Mouse (Mus musculus) c-Kit-negative CD71-positive TER-119-positive erythroid progenitor cells, embryonic 14.5 days (primary cell): ENCODE measurements around the gene H2-Ob.

Source experiments
- DNase-seq: peaks from one replicate; pipeline ENCODE4 v3.0.0-alpha.2; 2013; ENCODE audit warnings: low read depth, low spot score

H2-Ob gene

GRCm38 (mm10) chr17:34240366-34240765 lies 1.7 kb downstream of the H2-Ob start:
- no peak for DNase-seq

- no peak for DNase-seq
These were observed 2.2 kb downstream of the H2-Ob start for GRCm38 (mm10) chr17:34240916-34241315.

GRCm38 (mm10) chr17:34244656-34245055 lies 6.0 kb downstream of the H2-Ob start:
- DNase-seq: no peak

GRCm38 (mm10) chr17:34247047-34247446 lies 8.3 kb downstream of the H2-Ob start:
- DNase-seq: no peak

GRCm38 (mm10) chr17:34248764-34249163 lies 10.1 kb downstream of the H2-Ob start:
- DNase-seq: no peak

GRCm38 (mm10) chr17:34249361-34249760 lies 10.7 kb downstream of the H2-Ob start:
- DNase-seq: no peak

- peak; percentile 4 for DNase-seq
These were observed 11.2 kb downstream of the H2-Ob start for GRCm38 (mm10) chr17:34249878-34250277.

- no peak for DNase-seq
These were observed 13.0 kb downstream of the H2-Ob start for GRCm38 (mm10) chr17:34251666-34252065.

GRCm38 (mm10) chr17:34256501-34256900 lies 17.8 kb downstream of the H2-Ob start:
- no peak for DNase-seq

- no peak for DNase-seq
These were observed 19.1 kb downstream of the H2-Ob start, which contains the start of gene H2-Ab1 for GRCm38 (mm10) chr17:34257594-34258375. Gene H2-Ab1 (plus strand): TSS chr17:34257689.

GRCm38 (mm10) chr17:34260551-34260950 lies 21.8 kb downstream of the H2-Ob start:
- no peak for DNase-seq

- no peak for DNase-seq
These were observed 22.8 kb downstream of the H2-Ob start for GRCm38 (mm10) chr17:34261502-34261901.

- DNase-seq: no peak
These were observed 24.4 kb downstream of the H2-Ob start for GRCm38 (mm10) chr17:34263068-34263467.

- no peak for DNase-seq
These were observed 25.2 kb downstream of the H2-Ob start for GRCm38 (mm10) chr17:34263811-34264371.

GRCm38 (mm10) chr17:34264452-34265351 lies 26.0 kb downstream of the H2-Ob start:
- DNase-seq: no peak

GRCm38 (mm10) chr17:34268262-34268661 lies 29.6 kb downstream of the H2-Ob start:
- DNase-seq: no peak

GRCm38 (mm10) chr17:34268748-34269147 lies 30.0 kb downstream of the H2-Ob start:
- no peak for DNase-seq

- no peak for DNase-seq
These were observed 31.1 kb downstream of the H2-Ob start for GRCm38 (mm10) chr17:34269817-34270216.

GRCm38 (mm10) chr17:34270230-34270629 lies 31.5 kb downstream of the H2-Ob start:
- DNase-seq: no peak

GRCm38 (mm10) chr17:34270940-34271339 lies 32.2 kb downstream of the H2-Ob start:
- no peak for DNase-seq

GRCm38 (mm10) chr17:34272102-34272501 lies 33.4 kb downstream of the H2-Ob start:
- DNase-seq: no peak

- no peak for DNase-seq
These were observed 41.9 kb downstream of the H2-Ob start for GRCm38 (mm10) chr17:34280499-34281038.
